In genomic region chr13:113293707-113294432, GRCm38 (mm10) we compare ENCODE assay signal across 8 mouse cellular contexts. TPM values are rescaled to one million over a fixed set of nuclear protein-coding genes. Genes with fewer than 3 reads are reported as not detected.
A peak's percentile ranks its signal among the peaks of the same experiment; 100 is the strongest.
DNase-seq lines count a peak whose midpoint lies in the region; ATAC-seq and TF ChIP-seq lines count a peak whose summit lies in the region.

No protein-coding gene starts in this region.

- H3K4me2 ChIP-seq in heart, embryonic 16.5 days (ENCODE audit: low read depth, low read length), result peak overlapping the region; percentile 90
- H3K4me2 ChIP-seq in embryonic facial prominence, embryonic 13.5 days, result peak overlapping the region; percentile 78
- peak overlapping the region; percentile 95 for H3K4me2 ChIP-seq in intestine, embryonic 16.5 days (ENCODE audit: low read depth, low read length)
- peak overlapping the region; percentile 77 for H3K4me2 ChIP-seq in midbrain, postnatal 0 days (ENCODE audit: low read depth, low read length, poor library complexity, severe bottlenecking)

- H3K9ac ChIP-seq in heart, embryonic 16.5 days (ENCODE audit: low read length), result peak overlapping the region; percentile 83
- peak overlapping the region; percentile 88 for H3K9ac ChIP-seq in embryonic facial prominence, embryonic 13.5 days
- peak overlapping the region; percentile 81 for H3K9ac ChIP-seq in intestine, embryonic 16.5 days (ENCODE audit: low read depth, low read length)
- H3K9ac ChIP-seq in midbrain, postnatal 0 days (replicated peaks; ENCODE audit: low read length, poor library complexity, severe bottlenecking), result no peak overlapping the region

- no peak for DNase-seq in heart, postnatal 25 days (ENCODE audit: low spot score)
- DNase-seq in midbrain, postnatal 0 days (ENCODE audit: low spot score), result no peak
- no peak for DNase-seq in spleen, postnatal 10 days (ENCODE audit: low spot score in 2 of 2)
- no peak for DNase-seq in cerebellum, adult 8-10 months
- DNase-seq in thymus, postnatal 25 days, result no peak

- no peaks in the 10 kb centered on the region for H3K36me3 ChIP-seq in heart, embryonic 16.5 days (ENCODE audit: control insufficient read depth, insufficient read depth)
- H3K36me3 ChIP-seq in embryonic facial prominence, embryonic 13.5 days, result no peaks in the 10 kb centered on the region
- no peaks in the 10 kb centered on the region for H3K36me3 ChIP-seq in intestine, embryonic 16.5 days (ENCODE audit: control insufficient read depth, insufficient read depth, low read length)
- no peaks in the 10 kb centered on the region for H3K36me3 ChIP-seq in midbrain, postnatal 0 days (ENCODE audit: insufficient read depth, low read length)

- H3K27ac ChIP-seq in heart, embryonic 16.5 days (ENCODE audit: low read length), result no peak overlapping the region
- peak overlapping the region; percentile 76 for H3K27ac ChIP-seq in embryonic facial prominence, embryonic 13.5 days
- no peak overlapping the region for H3K27ac ChIP-seq in intestine, embryonic 16.5 days (ENCODE audit: low read length)
- no peak overlapping the region for H3K27ac ChIP-seq in midbrain, postnatal 0 days (ENCODE audit: low read depth, low read length)

- 64% methylated on average over 11 of the region's 11 CpGs for WGBS in heart, embryonic 16.5 days
- WGBS in embryonic facial prominence, embryonic 13.5 days, result 43% methylated on average over 11 of the region's 11 CpGs
- WGBS in intestine, embryonic 16.5 days, result 60% methylated on average over 11 of the region's 11 CpGs
- 69% methylated on average over 11 of the region's 11 CpGs for WGBS in midbrain, postnatal 0 days

- H3K4me3 ChIP-seq in heart, embryonic 16.5 days (ENCODE audit: low read length), result peak overlapping the region; percentile 67
- peak overlapping the region; percentile 67 for H3K4me3 ChIP-seq in embryonic facial prominence, embryonic 13.5 days
- H3K4me3 ChIP-seq in intestine, embryonic 16.5 days (ENCODE audit: low read length), result peak overlapping the region; percentile 66
- peak overlapping the region; percentile 46 for H3K4me3 ChIP-seq in midbrain, postnatal 0 days (ENCODE audit: low read depth, low read length)

- intact Hi-C loops in heart, postnatal 25 days (cut with DNase I), result no loop called here

- H3K9me3 ChIP-seq in heart, embryonic 16.5 days (replicated peaks; ENCODE audit: control insufficient read depth, low read length), result no peaks in the 10 kb centered on the region
- H3K9me3 ChIP-seq in embryonic facial prominence, embryonic 13.5 days, result no peaks in the 10 kb centered on the region
- no peaks in the 10 kb centered on the region for H3K9me3 ChIP-seq in intestine, embryonic 16.5 days (ENCODE audit: control insufficient read depth, low read length)
- no peaks in the 10 kb centered on the region for H3K9me3 ChIP-seq in midbrain, postnatal 0 days (ENCODE audit: low read length)

- peaks cover 5% of the 10 kb centered on the region; the same call in 1 of the 2 replicates for H3K4me1 ChIP-seq in heart, embryonic 16.5 days (ENCODE audit: control insufficient read depth, insufficient read depth, low read length)
- peaks cover 39% of the 10 kb centered on the region for H3K4me1 ChIP-seq in embryonic facial prominence, embryonic 13.5 days
- H3K4me1 ChIP-seq in intestine, embryonic 16.5 days (ENCODE audit: control insufficient read depth, insufficient read depth, low read length), result peaks cover 16% of the 10 kb centered on the region
- H3K4me1 ChIP-seq in midbrain, postnatal 0 days (ENCODE audit: insufficient read depth, low read length), result no peaks in the 10 kb centered on the region

- no peak for TF ChIP-seq CTCF in midbrain, postnatal 0 days (IDR thresholded peaks at IDR 0.05)

- ATAC-seq in heart, embryonic 16.5 days (replicated peaks; ENCODE audit: extremely low read depth, insufficient read depth, low FRiP score), result no peak
- ATAC-seq in embryonic facial prominence, embryonic 13.5 days (ENCODE audit: insufficient number of reproducible peaks, insufficient read depth, low FRiP score, low TSS enrichment, low read depth), result no peak
- ATAC-seq in intestine, embryonic 16.5 days, result peak; percentile 63
- ATAC-seq in midbrain, postnatal 0 days (ENCODE audit: low FRiP score), result no peak

- no peaks in the 10 kb centered on the region for H3K27me3 ChIP-seq in heart, embryonic 16.5 days (ENCODE audit: control insufficient read depth, insufficient read depth, low read length)
- 0 out of 2 replicates have a peak, but pooled peaks cover 2% of the 10 kb centered on the region for H3K27me3 ChIP-seq in embryonic facial prominence, embryonic 13.5 days
- H3K27me3 ChIP-seq in intestine, embryonic 16.5 days (replicated peaks; ENCODE audit: control insufficient read depth, insufficient read depth, low read length), result no peaks in the 10 kb centered on the region
- peaks cover 10% of the 10 kb centered on the region for H3K27me3 ChIP-seq in midbrain, postnatal 0 days (ENCODE audit: insufficient read depth, low read length)

RNA-seq across cellular contexts. Expression of gene BC067074, which starts 0.9 kb away (rescaled TPM):
- 2.1 and 2.7 TPM in 2 replicates for polyA plus RNA-seq in heart, embryonic 16.5 days (2015; fragmentation: Nextera tagmentation; extraction: Ambion mirVana)
- total RNA-seq in heart, postnatal 25 days (2021), result 1 to 10 TPM; 1.7 to 2.2 TPM
- 7.6 and 7.7 TPM in 2 replicates for polyA plus RNA-seq in embryonic facial prominence, embryonic 13.5 days (2015; fragmentation: Nextera tagmentation; extraction: Ambion mirVana)
- 1.8 and 2.0 TPM in 2 replicates for polyA plus RNA-seq in intestine, embryonic 16.5 days (2015; fragmentation: Nextera tagmentation; extraction: Ambion mirVana)
- total RNA-seq in midbrain, postnatal 0 days (2014; rRNA removed), result 2.4 and 3.5 TPM in 2 replicates
- polyA plus RNA-seq in midbrain, postnatal 0 days (2015; fragmentation: Nextera tagmentation; extraction: Ambion mirVana), result 0.48 and 0.72 TPM in 2 replicates
